Mouse (Mus musculus): ENCODE measurements around the gene Spns2. TPM values are rescaled to one million over a fixed set of nuclear protein-coding genes. Genes with fewer than 3 reads are reported as not detected.

The Spns2 gene
- polyA plus RNA-seq, 1 experiment from 2014 or later, result 4.3 TPM

DNA sequence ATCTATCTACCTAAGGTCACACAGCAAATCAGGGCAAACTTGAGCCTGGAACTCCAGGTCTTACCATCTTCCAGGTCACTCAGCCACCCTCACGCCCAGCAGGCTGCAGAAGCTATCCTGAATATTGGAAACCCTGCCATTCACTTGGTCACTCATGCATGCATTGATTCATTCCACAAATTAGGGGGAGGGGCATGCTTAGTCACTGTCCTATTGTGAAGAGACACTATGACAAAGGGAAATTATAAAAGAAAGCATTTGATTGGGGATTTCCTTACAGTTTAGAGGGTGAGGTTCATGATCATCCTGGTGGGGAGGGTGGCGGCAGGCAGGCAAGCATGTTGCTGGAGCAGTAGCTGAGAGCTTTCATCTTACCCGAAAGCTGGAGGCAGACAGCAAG is 24.9 kb downstream of the Spns2 start:
- 72% methylated on average over 3 of the region's 3 CpGs for WGBS
- Histone ChIP-seq H3K27ac (ENCODE audit: low read depth) (no peak overlapping the region), H3K4me1 (replicated peaks; ENCODE audit: control insufficient read depth, insufficient read depth, low read length) (peaks cover 27% of the 10 kb centered on the region), H3K36me3 (ENCODE audit: control insufficient read depth, insufficient read depth, low read length) (no peaks in the 10 kb centered on the region), H3K27me3 (replicated peaks; ENCODE audit: control insufficient read depth, insufficient read depth, low read length) (no peaks in the 10 kb centered on the region), H3K9me3 (ENCODE audit: control insufficient read depth, low read length) (no peaks in the 10 kb centered on the region), H3K4me3 (ENCODE audit: low read depth, low read length) (no peak overlapping the region), H3K9ac (ENCODE audit: low read length) (no peak overlapping the region), H3K4me2 (ENCODE audit: low read length) (no peak overlapping the region)
- ATAC-seq (replicated peaks; ENCODE audit: low FRiP score, low TSS enrichment, low read depth) (no peak), DNase-seq (ENCODE audit: low spot score) (no peak)

DNA sequence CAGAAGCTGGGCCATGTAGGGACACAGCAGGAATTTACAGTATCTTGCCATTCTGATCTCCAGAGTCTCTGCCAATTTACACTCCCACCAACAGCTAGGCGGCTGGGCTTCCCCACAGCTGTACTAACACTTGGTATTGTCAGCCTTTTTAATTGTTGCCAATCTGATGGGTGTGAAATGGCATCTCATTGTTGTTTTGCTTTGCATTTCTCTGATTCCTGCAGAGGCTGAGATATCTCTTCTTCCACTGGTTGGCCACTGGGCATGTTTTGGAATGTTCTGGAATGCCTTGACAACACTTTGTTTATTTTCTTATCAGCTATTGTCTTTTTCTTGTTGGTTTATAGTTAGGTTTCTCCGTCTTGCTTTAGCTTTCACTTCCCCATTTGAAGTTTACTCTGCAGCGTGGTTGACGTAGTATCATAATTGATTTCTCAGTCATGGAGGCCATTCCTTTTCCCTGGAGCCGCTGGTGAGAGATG is 28.2 kb downstream of the Spns2 start:
- H3K36me3 ChIP-seq (ENCODE audit: control insufficient read depth, insufficient read depth, low read length), result no peaks in the 10 kb centered on the region
- H3K27ac ChIP-seq (ENCODE audit: low read depth), result no peak overlapping the region
- no peaks in the 10 kb centered on the region for H3K9me3 ChIP-seq (ENCODE audit: control insufficient read depth, low read length)
- ATAC-seq (replicated peaks; ENCODE audit: low FRiP score, low TSS enrichment, low read depth) (no peak), DNase-seq (ENCODE audit: low spot score) (no peak)
- 41% methylated on average over 5 of the region's 5 CpGs for WGBS
- no peaks in the 10 kb centered on the region for H3K27me3 ChIP-seq (replicated peaks; ENCODE audit: control insufficient read depth, insufficient read depth, low read length)
- H3K4me2 ChIP-seq (ENCODE audit: low read length), result no peak overlapping the region
- peaks cover 14% of the 10 kb centered on the region; the same call in 1 of the 2 replicates for H3K4me1 ChIP-seq (replicated peaks; ENCODE audit: control insufficient read depth, insufficient read depth, low read length)
- H3K4me3 ChIP-seq (ENCODE audit: low read depth, low read length), result no peak overlapping the region
- no peak overlapping the region for H3K9ac ChIP-seq (ENCODE audit: low read length)

DNA sequence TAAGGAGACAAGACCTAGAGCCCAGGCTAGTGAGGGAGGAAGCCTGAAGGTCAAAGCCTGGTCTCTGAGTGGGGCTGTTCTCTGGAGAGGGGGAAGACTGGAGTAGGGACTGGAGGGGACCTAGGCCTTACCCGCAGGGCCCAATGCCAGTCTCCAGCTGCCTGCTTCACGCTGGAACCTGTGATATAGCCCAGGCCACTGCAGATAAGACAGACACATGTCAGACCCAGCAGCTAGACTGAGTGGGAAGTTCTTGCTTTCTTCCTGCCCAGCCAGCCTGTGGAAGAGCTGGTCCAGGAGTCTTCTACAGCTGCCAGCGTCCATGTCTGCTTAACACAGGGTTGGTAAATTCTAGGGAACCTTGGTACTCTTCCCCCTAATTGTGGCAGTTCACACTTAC is 31.2 kb downstream of the Spns2 start:
- no peaks in the 10 kb centered on the region for H3K36me3 ChIP-seq (ENCODE audit: control insufficient read depth, insufficient read depth, low read length)
- DNase-seq (ENCODE audit: low spot score), result no peak
- no peaks in the 10 kb centered on the region for H3K27me3 ChIP-seq (replicated peaks; ENCODE audit: control insufficient read depth, insufficient read depth, low read length)
- no peak for ATAC-seq (replicated peaks; ENCODE audit: low FRiP score, low TSS enrichment, low read depth)
- H3K9ac ChIP-seq (ENCODE audit: low read length), result no peak overlapping the region
- no peaks in the 10 kb centered on the region for H3K9me3 ChIP-seq (ENCODE audit: control insufficient read depth, low read length)
- H3K4me2 ChIP-seq (ENCODE audit: low read length), result peak overlapping the region; percentile 3; the same call in 1 of the 2 replicates
- no peak overlapping the region for H3K27ac ChIP-seq (ENCODE audit: low read depth)
- WGBS, result 69% methylated on average over 3 of the region's 3 CpGs
- H3K4me1 ChIP-seq (replicated peaks; ENCODE audit: control insufficient read depth, insufficient read depth, low read length), result peaks cover 12% of the 10 kb centered on the region; the same call in 1 of the 2 replicates
- H3K4me3 ChIP-seq (ENCODE audit: low read depth, low read length), result no peak overlapping the region

DNA sequence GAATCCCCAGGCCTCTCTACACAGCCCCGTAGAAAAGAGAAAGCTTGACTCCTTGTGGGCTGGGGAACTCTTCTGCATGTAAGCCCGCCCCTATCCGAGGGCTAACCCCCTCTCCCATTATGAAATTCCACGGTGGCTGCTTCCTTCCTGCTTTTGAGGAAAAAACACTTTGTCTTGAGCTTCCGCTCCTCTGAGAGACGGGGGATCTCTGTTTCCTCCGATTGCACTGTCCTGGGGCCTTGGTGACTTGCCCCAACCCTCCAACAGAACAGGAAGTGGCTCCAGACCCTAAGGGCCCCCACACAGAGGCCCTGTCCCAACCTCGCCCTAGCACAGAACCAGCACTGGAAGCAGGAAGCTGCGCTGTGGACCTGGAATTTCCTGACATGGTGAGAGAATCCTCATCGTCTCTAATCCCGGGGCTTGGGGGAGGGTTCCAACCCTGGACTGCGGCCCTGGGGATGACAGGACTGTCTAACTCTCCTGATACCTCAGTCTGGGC is 31.7 kb downstream of the Spns2 start:
- Histone ChIP-seq H3K4me2 (ENCODE audit: low read length) (peak overlapping the region; percentile 3; the same call in 1 of the 2 replicates), H3K27me3 (replicated peaks; ENCODE audit: control insufficient read depth, insufficient read depth, low read length) (no peaks in the 10 kb centered on the region), H3K9me3 (ENCODE audit: control insufficient read depth, low read length) (no peaks in the 10 kb centered on the region), H3K9ac (ENCODE audit: low read length) (no peak overlapping the region), H3K36me3 (ENCODE audit: control insufficient read depth, insufficient read depth, low read length) (no peaks in the 10 kb centered on the region), H3K4me1 (replicated peaks; ENCODE audit: control insufficient read depth, insufficient read depth, low read length) (peaks cover 12% of the 10 kb centered on the region; the same call in 1 of the 2 replicates), H3K4me3 (ENCODE audit: low read depth, low read length) (no peak overlapping the region), H3K27ac (ENCODE audit: low read depth) (no peak overlapping the region)
- no peak for ATAC-seq (replicated peaks; ENCODE audit: low FRiP score, low TSS enrichment, low read depth)
- 52% methylated on average over 12 of the region's 12 CpGs for WGBS
- DNase-seq (ENCODE audit: low spot score), result no peak

DNA sequence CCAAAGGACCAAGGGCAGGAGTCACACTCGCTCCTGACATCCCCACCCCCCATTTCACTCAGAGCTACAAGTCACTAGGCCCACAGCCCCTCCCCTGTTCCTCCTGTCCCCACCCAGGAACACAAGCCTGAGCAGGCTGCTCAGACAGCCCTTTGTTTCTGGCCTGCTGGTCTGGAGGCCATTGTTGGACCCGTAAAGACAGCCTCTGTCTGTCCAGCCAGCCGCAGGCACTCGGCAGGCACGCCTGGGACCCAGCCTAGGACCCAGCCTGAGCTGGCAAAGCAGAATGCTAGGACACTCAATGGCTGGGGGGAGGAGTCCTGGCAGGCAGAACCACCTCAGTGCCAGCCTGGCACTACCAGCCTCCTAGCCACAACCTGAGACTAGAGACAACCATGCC is 34.0 kb downstream of the Spns2 start:
- 72% methylated on average over 5 of the region's 5 CpGs for WGBS
- H3K27ac ChIP-seq (ENCODE audit: low read depth), result no peak overlapping the region

DNA sequence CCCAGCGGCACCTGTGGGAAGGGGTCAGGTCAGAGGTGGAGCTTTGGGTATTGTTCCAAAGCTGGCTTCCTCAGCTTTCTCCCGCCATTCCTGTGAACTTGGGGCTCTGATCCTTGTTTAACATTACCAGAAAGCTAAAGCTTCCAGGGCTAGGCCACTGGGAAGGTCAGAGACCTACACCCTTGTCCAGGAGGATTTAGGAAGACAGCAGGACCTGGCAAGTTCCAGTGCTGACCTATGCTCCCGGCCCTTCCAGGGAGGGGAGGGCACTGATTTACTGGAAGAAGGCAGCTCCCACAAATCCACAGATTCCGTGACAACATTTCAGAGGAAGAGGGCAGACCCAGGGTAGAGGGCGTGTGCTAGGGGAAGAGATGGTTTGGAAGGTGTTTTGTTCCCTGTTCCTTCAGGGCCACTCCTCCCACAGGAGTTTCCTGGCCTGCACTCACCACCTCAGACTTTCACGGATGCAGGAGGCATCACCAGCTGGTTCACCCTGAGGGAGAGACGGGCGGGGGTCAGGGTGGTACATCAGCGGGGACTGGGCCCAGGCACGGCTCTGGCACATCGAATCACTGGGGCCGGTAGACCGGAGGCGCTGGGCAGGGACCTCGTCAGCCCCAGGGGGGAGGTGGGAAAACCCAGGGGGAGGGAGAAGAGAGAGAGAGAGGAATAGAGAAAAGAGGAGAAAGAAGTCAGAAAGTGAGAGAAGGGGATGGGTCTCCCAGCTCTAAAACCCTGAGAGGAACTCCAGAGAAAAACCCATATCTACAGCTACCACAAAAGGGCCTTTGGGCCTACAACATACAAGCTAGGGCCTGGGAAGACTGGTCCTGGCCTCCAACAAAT is 36.4 kb downstream of the Spns2 start:
- H3K4me1 ChIP-seq (replicated peaks; ENCODE audit: control insufficient read depth, insufficient read depth, low read length), result peaks cover 10% of the 10 kb centered on the region; the same call in 1 of the 2 replicates
- H3K27ac ChIP-seq (ENCODE audit: low read depth), result no peak overlapping the region
- 57% methylated on average over 15 of the region's 15 CpGs for WGBS
- H3K4me2 ChIP-seq (ENCODE audit: low read length), result no peak overlapping the region
- H3K36me3 ChIP-seq (ENCODE audit: control insufficient read depth, insufficient read depth, low read length), result peaks cover 46% of the 10 kb centered on the region
- no peak for DNase-seq (ENCODE audit: low spot score)
- H3K9ac ChIP-seq (ENCODE audit: low read length), result no peak overlapping the region
- ATAC-seq (replicated peaks; ENCODE audit: low FRiP score, low TSS enrichment, low read depth), result no peak
- H3K9me3 ChIP-seq (ENCODE audit: control insufficient read depth, low read length), result no peaks in the 10 kb centered on the region
- no peaks in the 10 kb centered on the region for H3K27me3 ChIP-seq (replicated peaks; ENCODE audit: control insufficient read depth, insufficient read depth, low read length)
- H3K4me3 ChIP-seq (ENCODE audit: low read depth, low read length), result no peak overlapping the region

More for the DNA sequence above, 34.0 kb downstream of the Spns2 start:
- H3K4me1 ChIP-seq (replicated peaks; ENCODE audit: control insufficient read depth, insufficient read depth, low read length), result peaks cover 12% of the 10 kb centered on the region; the same call in 1 of the 2 replicates
- DNase-seq (ENCODE audit: low spot score) (no peak), ATAC-seq (replicated peaks; ENCODE audit: low FRiP score, low TSS enrichment, low read depth) (no peak; the same call in 1 of the 2 replicates)
- H3K27me3 ChIP-seq (replicated peaks; ENCODE audit: control insufficient read depth, insufficient read depth, low read length), result no peaks in the 10 kb centered on the region
- no peak overlapping the region for H3K9ac ChIP-seq (ENCODE audit: low read length)
- H3K36me3 ChIP-seq (ENCODE audit: control insufficient read depth, insufficient read depth, low read length), result peaks cover 22% of the 10 kb centered on the region
- no peak overlapping the region for H3K4me2 ChIP-seq (ENCODE audit: low read length)
- H3K4me3 ChIP-seq (ENCODE audit: low read depth, low read length), result no peak overlapping the region
- H3K9me3 ChIP-seq (ENCODE audit: control insufficient read depth, low read length), result no peaks in the 10 kb centered on the region

DNA sequence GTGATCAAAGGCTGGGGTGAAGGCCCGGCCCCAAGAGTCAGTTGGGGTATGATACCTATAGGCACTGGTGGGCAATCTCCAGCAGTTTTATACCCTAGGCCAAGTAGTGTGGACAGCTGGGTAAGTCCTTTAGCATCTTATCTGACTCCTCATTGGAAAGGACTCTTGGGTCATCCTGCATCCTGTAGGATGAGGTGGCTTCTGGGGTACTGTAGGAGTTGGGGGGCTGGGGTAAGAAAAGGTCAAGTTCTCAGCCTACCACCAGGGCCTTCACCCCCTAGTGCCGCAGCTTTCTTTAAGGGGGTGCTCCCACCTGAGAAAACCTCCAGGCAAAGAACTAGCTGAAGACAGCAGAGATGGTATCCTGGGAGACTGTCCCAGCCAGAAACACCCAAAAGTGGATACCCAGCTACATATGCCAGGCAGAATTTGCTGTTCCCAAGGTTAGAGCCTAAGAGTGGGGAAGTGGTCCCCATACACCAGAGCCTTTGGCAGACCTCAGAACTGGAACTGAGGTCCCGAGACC is 37.5 kb downstream of the Spns2 start:
- WGBS, result 83% methylated on average over 3 of the region's 3 CpGs
- Histone ChIP-seq H3K4me1 (replicated peaks; ENCODE audit: control insufficient read depth, insufficient read depth, low read length) (peaks cover 5% of the 10 kb centered on the region; the same call in 1 of the 2 replicates), H3K27ac (ENCODE audit: low read depth) (no peak overlapping the region), H3K27me3 (replicated peaks; ENCODE audit: control insufficient read depth, insufficient read depth, low read length) (no peaks in the 10 kb centered on the region), H3K4me3 (ENCODE audit: low read depth, low read length) (no peak overlapping the region), H3K9me3 (ENCODE audit: control insufficient read depth, low read length) (no peaks in the 10 kb centered on the region), H3K9ac (ENCODE audit: low read length) (no peak overlapping the region), H3K4me2 (ENCODE audit: low read length) (no peak overlapping the region), H3K36me3 (ENCODE audit: control insufficient read depth, insufficient read depth, low read length) (peaks cover 57% of the 10 kb centered on the region)
- no peak for ATAC-seq (replicated peaks; ENCODE audit: low FRiP score, low TSS enrichment, low read depth)
- DNase-seq (ENCODE audit: low spot score), result no peak

DNA sequence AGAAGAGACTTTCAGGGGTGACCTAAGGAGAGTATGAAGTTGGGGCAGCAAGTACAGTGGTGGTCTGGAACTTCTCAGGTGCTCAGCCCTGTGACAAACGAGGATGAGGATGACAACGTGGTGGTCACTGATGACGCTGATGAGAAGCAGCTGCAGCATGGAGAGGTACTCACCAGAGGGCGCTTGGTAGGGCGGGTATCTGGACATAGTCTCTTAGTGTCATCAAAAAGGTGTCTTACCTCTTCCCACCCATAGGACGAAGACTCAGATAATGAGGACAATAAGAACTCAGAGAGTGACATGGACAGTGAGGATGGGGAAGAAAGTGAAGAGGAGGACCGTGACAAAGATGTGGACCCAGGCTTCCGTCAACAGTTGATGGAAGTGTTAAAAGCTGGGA is 42.2 kb downstream of the Spns2 start:
- H3K4me2 ChIP-seq (ENCODE audit: low read length), result no peak overlapping the region
- H3K4me1 ChIP-seq (replicated peaks; ENCODE audit: control insufficient read depth, insufficient read depth, low read length), result peaks cover 1% of the 10 kb centered on the region; the same call in 1 of the 2 replicates
- H3K9ac ChIP-seq (ENCODE audit: low read length), result no peak overlapping the region
- no peak for ATAC-seq (replicated peaks; ENCODE audit: low FRiP score, low TSS enrichment, low read depth)
- WGBS, result 80% methylated on average over 8 of the region's 8 CpGs
- H3K9me3 ChIP-seq (ENCODE audit: control insufficient read depth, low read length), result no peaks in the 10 kb centered on the region
- no peaks in the 10 kb centered on the region for H3K27me3 ChIP-seq (replicated peaks; ENCODE audit: control insufficient read depth, insufficient read depth, low read length)
- no peak overlapping the region for H3K4me3 ChIP-seq (ENCODE audit: low read depth, low read length)
- no peak overlapping the region for H3K27ac ChIP-seq (ENCODE audit: low read depth)
- peaks cover 99% of the 10 kb centered on the region for H3K36me3 ChIP-seq (ENCODE audit: control insufficient read depth, insufficient read depth, low read length)
- no peak for DNase-seq (ENCODE audit: low spot score)
